Mouse (Mus musculus) Muller cell, postnatal 12 days (primary cell): Measurements from ENCODE around the gene Klhl2.

Source experiments
- DNase-seq: peaks from one replicate; pipeline ENCODE4 v3.0.0-alpha.2; 2015; ENCODE audit errors: inconsistent ontology term

Gene Klhl2

GRCm38 (mm10) chr8:64831656-64832055 lies 18.2 kb downstream of the Klhl2 start:
- DNase-seq: no peak

- DNase-seq: no peak
Observed at GRCm38 (mm10) chr8:64829921-64830320, 19.9 kb downstream of the Klhl2 start.

GRCm38 (mm10) chr8:64829391-64829790 lies 20.4 kb downstream of the Klhl2 start:
- DNase-seq: no peak

GRCm38 (mm10) chr8:64828466-64828865 lies 21.4 kb downstream of the Klhl2 start:
- no peak for DNase-seq

- DNase-seq: no peak
Observed at GRCm38 (mm10) chr8:64827356-64827755, 22.5 kb downstream of the Klhl2 start.

GRCm38 (mm10) chr8:64826461-64826860 lies 23.4 kb downstream of the Klhl2 start:
- DNase-seq: peak; percentile 54

GRCm38 (mm10) chr8:64823905-64824304 lies 25.9 kb downstream of the Klhl2 start:
- DNase-seq: no peak

- DNase-seq: no peak
Observed at GRCm38 (mm10) chr8:64820940-64821339, 28.9 kb downstream of the Klhl2 start.

- DNase-seq: no peak
Observed at GRCm38 (mm10) chr8:64811790-64812189, 38.0 kb downstream of the Klhl2 start.

- DNase-seq: no peak
Observed at GRCm38 (mm10) chr8:64811083-64811482, 38.7 kb downstream of the Klhl2 start.

GRCm38 (mm10) chr8:64806558-64806957 lies 43.3 kb downstream of the Klhl2 start:
- DNase-seq: no peak

- no peak for DNase-seq
Observed at GRCm38 (mm10) chr8:64804971-64805370, 44.8 kb downstream of the Klhl2 start.

GRCm38 (mm10) chr8:64799306-64799705 lies 50.5 kb downstream of the Klhl2 start:
- DNase-seq: no peak

- no peak for DNase-seq
Observed at GRCm38 (mm10) chr8:64798503-64798902, 51.3 kb downstream of the Klhl2 start.

- DNase-seq: no peak
Observed at GRCm38 (mm10) chr8:64797751-64798150, 52.1 kb downstream of the Klhl2 start.

- DNase-seq: no peak
Observed at GRCm38 (mm10) chr8:64791250-64791881, 58.5 kb downstream of the Klhl2 start.

GRCm38 (mm10) chr8:64790418-64790817 lies 59.4 kb downstream of the Klhl2 start:
- DNase-seq: no peak

- DNase-seq: no peak
Observed at GRCm38 (mm10) chr8:64788715-64789114, 61.1 kb downstream of the Klhl2 start.

- no peak for DNase-seq
Observed at GRCm38 (mm10) chr8:64786801-64787200, 63.0 kb downstream of the Klhl2 start.

GRCm38 (mm10) chr8:64784235-64784634 lies 65.6 kb downstream of the Klhl2 start:
- DNase-seq: no peak

- no peak for DNase-seq
Observed at GRCm38 (mm10) chr8:64781947-64782346, 67.9 kb downstream of the Klhl2 start.

- DNase-seq: no peak
Observed at GRCm38 (mm10) chr8:64777925-64778324, 71.9 kb downstream of the Klhl2 start.

GRCm38 (mm10) chr8:64774136-64774535 lies 75.7 kb downstream of the Klhl2 start:
- DNase-seq: no peak

GRCm38 (mm10) chr8:64770814-64771213 lies 79.0 kb downstream of the Klhl2 start:
- DNase-seq: no peak
